Mouse (Mus musculus) spleen, embryonic (tissue): Measurements from ENCODE around the gene Tipin.

Source experiments
- CTCF ChIA-PET: fragments of 350-600 bp; sonication (Branson Sonifier 250); formaldehyde crosslinking; loops from one replicate; lab custom pipeline; 2022; lab: Charles Lee

Tipin gene

GRCm38 (mm10) chr9:64281105-64281780 lies at the start of gene Tipin:
Gene Tipin, plus strand, starts transcription at chr9:64281581.
- CTCF ChIA-PET, result interaction anchor here (0.6 to 0.9 kb wide), 3 partner anchors 36 to 197 kb away, joined by 4 to 8 read pairs (median 6); no protein-coding TSS in a partner anchor

- CTCF ChIA-PET, result no interaction called here
These were observed 49.7 kb upstream of the Tipin start for GRCm38 (mm10) chr9:64231674-64232073.

GRCm38 (mm10) chr9:64232257-64232957 lies 49.0 kb upstream of the Tipin start:
- CTCF ChIA-PET, result no interaction called here

- CTCF ChIA-PET, result no interaction called here
These were observed 47.7 kb upstream of the Tipin start for GRCm38 (mm10) chr9:64233656-64234055.

GRCm38 (mm10) chr9:64234768-64235435 lies 46.5 kb upstream of the Tipin start, which contains the start of gene Uchl4:
Gene Uchl4, plus strand, starts transcription at chr9:64235201.
- CTCF ChIA-PET, result no interaction called here

GRCm38 (mm10) chr9:64236056-64236455 lies 45.3 kb upstream of the Tipin start:
- CTCF ChIA-PET, result no interaction called here

GRCm38 (mm10) chr9:64240116-64240515 lies 41.3 kb upstream of the Tipin start:
- CTCF ChIA-PET, result no interaction called here

- CTCF ChIA-PET, result interaction anchor here (0.7 kb wide), 1 partner anchor 89 kb away, joined by 11 read pairs; no protein-coding TSS in a partner anchor
These were observed 40.7 kb upstream of the Tipin start for GRCm38 (mm10) chr9:64240681-64241080.

GRCm38 (mm10) chr9:64242381-64242831 lies 39.0 kb upstream of the Tipin start:
- CTCF ChIA-PET, result interaction anchor here (0.7 to 1.3 kb wide), 3 partner anchors 11 to 72 kb away, joined by 4 to 8 read pairs (median 5); partner anchors contain the start of gene Map2k1

- CTCF ChIA-PET, result no interaction called here
These were observed 32.0 kb upstream of the Tipin start for GRCm38 (mm10) chr9:64249371-64249770.

GRCm38 (mm10) chr9:64250111-64250730 lies 31.2 kb upstream of the Tipin start:
- CTCF ChIA-PET, result no interaction called here

- CTCF ChIA-PET, result interaction anchor here (0.6 kb wide), 1 partner anchor 22 kb away, joined by 3 read pairs; no protein-coding TSS in a partner anchor
These were observed 28.8 kb upstream of the Tipin start for GRCm38 (mm10) chr9:64252591-64253020.

GRCm38 (mm10) chr9:64253021-64253904 lies 28.1 kb upstream of the Tipin start, which contains the start of gene Map2k1:
Gene Map2k1, minus strand, starts transcription at chr9:64253631.
- CTCF ChIA-PET, result interaction anchor here (0.6 to 0.9 kb wide), 3 partner anchors 10 to 87 kb away, joined by 3 to 4 read pairs (median 4); no protein-coding TSS in a partner anchor

GRCm38 (mm10) chr9:64255422-64255821 lies 26.0 kb upstream of the Tipin start:
- CTCF ChIA-PET, result no interaction called here

- CTCF ChIA-PET, result no interaction called here
These were observed 25.2 kb upstream of the Tipin start for GRCm38 (mm10) chr9:64256204-64256603.

- CTCF ChIA-PET, result no interaction called here
These were observed 21.5 kb upstream of the Tipin start for GRCm38 (mm10) chr9:64259906-64260305.

- CTCF ChIA-PET, result no interaction called here
These were observed 20.4 kb upstream of the Tipin start for GRCm38 (mm10) chr9:64261023-64261422.

GRCm38 (mm10) chr9:64264813-64265212 lies 16.6 kb upstream of the Tipin start:
- CTCF ChIA-PET, result no interaction called here

GRCm38 (mm10) chr9:64267231-64267630 lies 14.2 kb upstream of the Tipin start:
- CTCF ChIA-PET, result no interaction called here

- CTCF ChIA-PET, result no interaction called here
These were observed 13.2 kb upstream of the Tipin start for GRCm38 (mm10) chr9:64268196-64268595.
